Mouse (Mus musculus) embryonic fibroblast, embryonic 13.5 days (primary cell): ENCODE measurements at regions not wholly inside any gene's neighbourhood (a gene's known extent, or its start where the extent isn't known, plus 50 kb on each side); places are given as distances from the start of the nearest gene placed in this dataset.

Source experiments
- CTCF ChIP-seq: IDR thresholded peaks from 2 replicates; pipeline ENCODE4 v1.5.1; 2011; ENCODE audit warnings: mild to moderate bottlenecking, control low read depth, low read length, moderate library complexity, borderline replicate concordance; ENCODE audit not compliant: insufficient read depth
- POLR2A ChIP-seq: IDR thresholded peaks from 2 replicates; pipeline ENCODE4 v1.6.1; 2011; ENCODE audit warnings: low read depth, mild to moderate bottlenecking, control low read depth, low read length, moderate library complexity

- TF ChIP-seq CTCF: no peak
- no peak for TF ChIP-seq POLR2A
These were observed 164.3 kb downstream of the Rap2a start for GRCm38 (mm10) chr14:120642591-120642990.
